Mouse (Mus musculus): ENCODE results near the gene Ttc26.

Ttc26 gene

GRCm38 (mm10) chr6:38381129-38381771 lies at the start of gene Ttc26:
Gene Ttc26 (plus strand): TSS chr6:38381469.
- peak; percentile 92 for DNase-seq

GRCm38 (mm10) chr6:38335264-38335663 lies 46.0 kb upstream of the Ttc26 start:
- DNase-seq: no peak

GRCm38 (mm10) chr6:38337166-38337705 lies 44.0 kb upstream of the Ttc26 start:
- peak; percentile 17 for DNase-seq

GRCm38 (mm10) chr6:38337951-38338350 lies 43.3 kb upstream of the Ttc26 start:
- DNase-seq: peak; percentile 35

GRCm38 (mm10) chr6:38339078-38339477 lies 42.2 kb upstream of the Ttc26 start:
- DNase-seq: no peak

- DNase-seq: no peak
These were observed 39.3 kb upstream of the Ttc26 start for GRCm38 (mm10) chr6:38341751-38342665.

GRCm38 (mm10) chr6:38342666-38342992 lies 38.6 kb upstream of the Ttc26 start:
- no peak for DNase-seq

GRCm38 (mm10) chr6:38343581-38343980 lies 37.7 kb upstream of the Ttc26 start:
- no peak for DNase-seq

GRCm38 (mm10) chr6:38344006-38344670 lies 37.1 kb upstream of the Ttc26 start:
- no peak for DNase-seq

GRCm38 (mm10) chr6:38345796-38346195 lies 35.5 kb upstream of the Ttc26 start:
- peak; percentile 74 for DNase-seq

GRCm38 (mm10) chr6:38347875-38348274 lies 33.4 kb upstream of the Ttc26 start:
- DNase-seq: no peak

GRCm38 (mm10) chr6:38348811-38349453 lies 32.3 kb upstream of the Ttc26 start:
- DNase-seq: no peak

- no peak for DNase-seq
These were observed 31.5 kb upstream of the Ttc26 start for GRCm38 (mm10) chr6:38349806-38350205.

- DNase-seq: no peak
These were observed 29.3 kb upstream of the Ttc26 start for GRCm38 (mm10) chr6:38351930-38352329.

- DNase-seq: no peak
These were observed 28.8 kb upstream of the Ttc26 start for GRCm38 (mm10) chr6:38352451-38352850.

GRCm38 (mm10) chr6:38353181-38353580 lies 28.1 kb upstream of the Ttc26 start:
- no peak for DNase-seq

GRCm38 (mm10) chr6:38353811-38354722 lies 27.2 kb upstream of the Ttc26 start, which contains the start of gene Zc3hav1:
Gene Zc3hav1 (minus strand): TSS chr6:38354603.
- peak; percentile 87 for DNase-seq

GRCm38 (mm10) chr6:38354723-38355353 lies 26.4 kb upstream of the Ttc26 start:
- DNase-seq: no peak

- DNase-seq: peak; percentile 19
These were observed 25.9 kb upstream of the Ttc26 start for GRCm38 (mm10) chr6:38355354-38355823.

- no peak for DNase-seq
These were observed 25.4 kb upstream of the Ttc26 start for GRCm38 (mm10) chr6:38355862-38356261.
